8 mouse cellular contexts compared by ENCODE assay signal in the genomic region with DNA sequence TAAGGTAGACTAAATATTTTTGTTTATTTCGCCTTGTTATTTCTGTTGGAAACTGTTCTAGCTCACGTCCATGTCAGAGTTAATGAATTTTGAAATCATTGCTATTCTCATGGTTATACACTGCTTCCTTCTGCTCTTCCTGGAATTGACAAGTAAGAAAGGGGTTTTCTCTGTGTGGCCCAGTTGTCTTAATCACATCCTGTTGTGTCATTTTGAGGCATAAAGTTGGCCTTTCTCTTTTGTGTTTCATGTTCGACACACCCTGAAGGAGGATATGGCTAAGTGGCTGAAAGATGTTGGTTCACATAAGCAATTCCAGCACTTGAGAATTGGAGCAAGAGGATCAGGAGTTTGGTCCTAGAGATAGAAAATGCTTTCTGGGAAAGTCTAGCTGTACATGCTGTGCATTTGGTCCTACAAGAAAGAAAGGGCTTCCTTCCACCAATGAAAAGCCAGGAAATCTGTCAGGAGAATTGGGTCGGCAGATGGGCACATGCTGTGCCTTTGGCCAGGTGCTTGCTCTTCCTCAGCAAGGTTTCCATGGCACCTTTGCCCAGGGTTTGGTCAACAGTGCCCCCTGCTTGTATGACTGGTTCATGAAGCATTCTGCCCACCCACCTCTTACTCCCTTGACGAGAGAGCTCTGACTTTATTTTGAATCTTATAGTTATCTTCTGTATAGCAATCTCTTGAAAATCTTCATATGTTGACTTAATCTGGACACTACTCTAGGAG. TPM values are rescaled to one million over a fixed set of nuclear protein-coding genes. Genes with fewer than 3 reads are reported as not detected.
DNase-seq lines count a peak whose midpoint lies in the region; ATAC-seq and TF ChIP-seq lines count a peak whose summit lies in the region.

No protein-coding gene starts in this region.

- no peak overlapping the region for H3K27ac ChIP-seq in stomach, postnatal 0 days (replicated peaks)
- no peak overlapping the region for H3K27ac ChIP-seq in forebrain, embryonic 11.5 days (ENCODE audit: low read depth, low read length)

- H3K27me3 ChIP-seq in stomach, postnatal 0 days (ENCODE audit: control insufficient read depth, insufficient read depth, low read length) = no peaks in the 10 kb centered on the region
- no peaks in the 10 kb centered on the region for H3K27me3 ChIP-seq in forebrain, embryonic 11.5 days (ENCODE audit: control insufficient read depth, insufficient read depth, low read length)

- no peak overlapping the region for H3K4me2 ChIP-seq in stomach, postnatal 0 days (replicated peaks; ENCODE audit: low read depth)
- H3K4me2 ChIP-seq in forebrain, embryonic 11.5 days (ENCODE audit: low read depth, low read length, severe bottlenecking) = no peak overlapping the region

- H3K9ac ChIP-seq in stomach, postnatal 0 days (ENCODE audit: low read length) = no peak overlapping the region
- no peak overlapping the region for H3K9ac ChIP-seq in forebrain, embryonic 11.5 days (ENCODE audit: low read length)

- no peaks in the 10 kb centered on the region for H3K36me3 ChIP-seq in stomach, postnatal 0 days (ENCODE audit: control insufficient read depth, insufficient read depth, low read length)
- no peaks in the 10 kb centered on the region for H3K36me3 ChIP-seq in forebrain, embryonic 11.5 days (ENCODE audit: control insufficient read depth, insufficient read depth, low read length)

- no peaks in the 10 kb centered on the region for H3K9me3 ChIP-seq in stomach, postnatal 0 days (ENCODE audit: control insufficient read depth, low read length)
- H3K9me3 ChIP-seq in forebrain, embryonic 11.5 days (ENCODE audit: control insufficient read depth, low read length) = no peaks in the 10 kb centered on the region

- WGBS in stomach, postnatal 0 days = 67% methylated on average over 5 of the region's 5 CpGs
- 77% methylated on average over 5 of the region's 5 CpGs for WGBS in forebrain, embryonic 11.5 days

- no peak overlapping the region for H3K4me3 ChIP-seq in stomach, postnatal 0 days (ENCODE audit: low read depth, low read length)
- H3K4me3 ChIP-seq in forebrain, embryonic 11.5 days (ENCODE audit: low read depth, low read length) = no peak overlapping the region

- intact Hi-C loops in heart, postnatal 10 days (cut with DNase I) = loop anchor here (2.0 to 5.0 kb wide), 3 partner anchors 144 to 599 kb away; no protein-coding TSS in a partner anchor

- TF ChIP-seq CTCF in stomach, postnatal 0 days (IDR thresholded peaks at IDR 0.05; ENCODE audit: low read depth) = peak; percentile 60

- DNase-seq in heart, postnatal 10 days = peak; percentile 45 to 63
- DNase-seq in heart, adult 9 months (ENCODE audit: low spot score in 2 of 2) = no peak
- peak; percentile 22 for DNase-seq in thymus, postnatal 4 days
- DNase-seq in thymus, postnatal 25 days = no peak
- no peak for DNase-seq in stomach, postnatal 0 days (ENCODE audit: low spot score)
- DNase-seq in forebrain, embryonic 11.5 days (ENCODE audit: low spot score) = no peak
- no peak for DNase-seq in neural tube, embryonic 10.5 days (ENCODE audit: extremely low spot score, low spot score)

- TF ChIP-seq EP300 in stomach, postnatal 0 days (optimal IDR thresholded peaks at IDR 0.05) = no peak

- peak; percentile 83 to 85; a peak in 3 of 4 replicates for ATAC-seq in hematopoietic stem cell, adult 5-6 weeks (replicated peaks in 1 of 2; ENCODE audit: insufficient read depth in 1 of 2, low FRiP score in 2 of 2, low TSS enrichment in 1 of 2, low read depth in 1 of 2, poor library complexity in 2 of 2, severe bottlenecking in 2 of 2)
- no peak for ATAC-seq in stomach, postnatal 0 days (ENCODE audit: low FRiP score, low TSS enrichment)
- ATAC-seq in forebrain, embryonic 11.5 days (replicated peaks; ENCODE audit: low FRiP score) = no peak

- no peaks in the 10 kb centered on the region for H3K4me1 ChIP-seq in stomach, postnatal 0 days (replicated peaks; ENCODE audit: control insufficient read depth, insufficient read depth)
- H3K4me1 ChIP-seq in forebrain, embryonic 11.5 days (replicated peaks; ENCODE audit: control insufficient read depth, insufficient read depth, low read length) = no peaks in the 10 kb centered on the region

RNA-seq across cellular contexts. Expression of gene Upp1, which starts 8.6 kb away (rescaled TPM):
- 10 to 100 TPM; 25.4 to 26.5 TPM for total RNA-seq in heart, postnatal 10 days (2021)
- total RNA-seq in hematopoietic stem cell, adult 5-6 weeks (2017) = 9.8 and 14.5 TPM in 2 replicates
- 18.7 and 18.8 TPM in 2 replicates for polyA plus RNA-seq in stomach, postnatal 0 days (2015; fragmentation: Nextera tagmentation; extraction: Ambion mirVana)
- polyA plus RNA-seq in forebrain, embryonic 11.5 days (2014; fragmentation: Nextera tagmentation; extraction: Ambion mirVana) = 2.3 and 5.0 TPM in 2 replicates

Comparison
In these comparisons a context has a peak if more than half of its experiments do, and no peak if none do; other contexts are left out.
1. DNase-seq: peak in heart, postnatal 10 days (2 of 2) and thymus, postnatal 4 days (single experiment); none in heart, adult 9 months (0 of 2), thymus, postnatal 25 days (single experiment), stomach, postnatal 0 days (single experiment), forebrain, embryonic 11.5 days (single experiment) and neural tube, embryonic 10.5 days (single experiment).
2. ATAC-seq: peak in hematopoietic stem cell, adult 5-6 weeks (2 of 2); none in stomach, postnatal 0 days (single experiment) and forebrain, embryonic 11.5 days (single experiment).